Mouse (Mus musculus): ENCODE measurements at regions not wholly inside any gene's neighbourhood (a gene's known extent, or its start where the extent isn't known, plus 50 kb on each side); places are given as distances from the start of the nearest gene placed in this dataset.

DNA sequence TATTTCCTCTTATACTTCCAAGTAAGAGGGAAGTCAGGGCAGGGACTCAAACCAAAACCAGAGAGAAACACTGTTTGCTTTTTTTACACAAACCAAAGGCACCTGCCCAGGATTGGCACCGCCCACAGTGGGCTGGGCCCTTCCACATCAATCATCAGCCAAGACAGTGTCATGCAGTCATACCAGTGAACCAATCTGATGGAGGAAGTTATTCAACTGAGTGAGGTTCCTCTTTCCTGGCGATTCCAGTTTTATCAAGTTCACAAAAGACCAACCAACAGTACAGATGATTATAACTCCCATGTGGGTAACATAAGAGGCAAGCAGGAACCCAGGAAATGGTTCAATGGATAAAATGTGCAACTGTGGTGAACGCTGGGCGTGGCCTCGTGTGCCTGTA is 254.6 kb upstream of the Hs6st1 start:
- Histone ChIP-seq H3K4me3 (ENCODE audit: low read depth, low read length) (no peak overlapping the region), H3K36me3 (ENCODE audit: control insufficient read depth, insufficient read depth, low read length, poor library complexity, severe bottlenecking) (no peaks in the 10 kb centered on the region)
- TF ChIP-seq POLR2A (IDR thresholded peaks at IDR 0.05; ENCODE audit: insufficient read depth, low read length) (no peak), CTCF (IDR thresholded peaks at IDR 0.05; ENCODE audit: low read depth, low read length) (no peak), EP300 (IDR thresholded peaks at IDR 0.05; ENCODE audit: insufficient read depth, low read depth, low read length) (no peak)

DNA sequence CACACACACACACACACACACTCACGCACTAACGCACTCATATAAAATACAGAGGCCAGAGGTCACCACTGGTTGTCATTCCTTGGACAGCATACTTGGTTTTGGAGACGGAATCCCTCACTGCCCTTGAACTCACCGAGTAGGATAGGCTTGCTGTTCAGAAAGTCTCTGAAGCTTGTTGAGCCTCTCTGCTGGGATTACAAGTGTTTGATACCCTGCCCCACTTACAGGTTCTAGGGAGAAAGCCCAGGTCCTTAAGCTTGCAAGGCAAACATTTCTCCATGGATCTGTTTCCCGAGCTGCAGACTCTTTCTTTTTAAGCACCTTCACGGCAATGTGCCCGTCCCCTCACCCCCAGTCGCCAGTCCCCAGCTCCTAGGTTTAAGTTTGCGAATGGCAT is 254.0 kb upstream of the Hs6st1 start:
- Histone ChIP-seq H3K4me3 (ENCODE audit: low read depth, low read length) (no peak overlapping the region), H3K9ac (ENCODE audit: low read depth, poor library complexity, severe bottlenecking) (no peak overlapping the region), H3K36me3 (ENCODE audit: control insufficient read depth, insufficient read depth, low read length, poor library complexity, severe bottlenecking) (no peaks in the 10 kb centered on the region), H3K4me1 (ENCODE audit: control insufficient read depth, insufficient read depth, low read length) (peaks cover 6% of the 10 kb centered on the region), H3K27me3 (ENCODE audit: control insufficient read depth, insufficient read depth, low read length, poor library complexity, severe bottlenecking) (no peaks in the 10 kb centered on the region), H3K27ac (ENCODE audit: insufficient read depth, low read length) (no peak overlapping the region), H3K9me3 (replicated peaks; ENCODE audit: control insufficient read depth, insufficient read depth, low read length, poor library complexity, severe bottlenecking) (no peaks in the 10 kb centered on the region)
- TF ChIP-seq POLR2A (IDR thresholded peaks at IDR 0.05; ENCODE audit: insufficient read depth, low read length), result no peak
- no peak for TF ChIP-seq EP300 (IDR thresholded peaks at IDR 0.05; ENCODE audit: insufficient read depth, low read depth, low read length)
- no peak for TF ChIP-seq CTCF (IDR thresholded peaks at IDR 0.05; ENCODE audit: low read depth, low read length)

More for the DNA sequence above, 254.6 kb upstream of the Hs6st1 start:
- Histone ChIP-seq H3K27ac (ENCODE audit: insufficient read depth, low read length) (no peak overlapping the region), H3K4me1 (ENCODE audit: control insufficient read depth, insufficient read depth, low read length) (peaks cover 6% of the 10 kb centered on the region), H3K27me3 (ENCODE audit: control insufficient read depth, insufficient read depth, low read length, poor library complexity, severe bottlenecking) (no peaks in the 10 kb centered on the region), H3K9me3 (replicated peaks; ENCODE audit: control insufficient read depth, insufficient read depth, low read length, poor library complexity, severe bottlenecking) (no peaks in the 10 kb centered on the region), H3K9ac (ENCODE audit: low read depth, poor library complexity, severe bottlenecking) (no peak overlapping the region)

DNA sequence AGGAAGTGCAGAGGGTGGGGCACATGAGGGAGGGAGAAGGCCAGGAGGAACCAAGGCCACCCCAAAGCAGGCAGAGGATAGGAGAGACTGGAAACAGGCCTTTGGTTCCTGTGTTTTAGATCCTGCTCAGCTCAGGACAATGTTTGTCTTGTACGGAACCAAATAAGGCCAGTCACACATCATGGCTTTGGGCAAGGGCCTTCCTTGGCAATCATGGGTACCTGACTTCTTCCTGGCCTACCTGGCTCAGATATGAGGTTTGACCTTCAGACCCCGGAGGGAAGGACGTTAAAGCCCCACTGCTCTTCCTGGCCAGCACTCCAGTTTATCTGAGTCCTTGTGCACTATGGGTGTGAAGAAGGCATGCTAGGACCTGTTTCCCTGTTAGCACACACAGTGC is 253.4 kb upstream of the Hs6st1 start:
- Histone ChIP-seq H3K27ac (ENCODE audit: insufficient read depth, low read length) (no peak overlapping the region), H3K9me3 (replicated peaks; ENCODE audit: control insufficient read depth, insufficient read depth, low read length, poor library complexity, severe bottlenecking) (no peaks in the 10 kb centered on the region), H3K36me3 (ENCODE audit: control insufficient read depth, insufficient read depth, low read length, poor library complexity, severe bottlenecking) (no peaks in the 10 kb centered on the region), H3K4me3 (ENCODE audit: low read depth, low read length) (no peak overlapping the region), H3K4me1 (ENCODE audit: control insufficient read depth, insufficient read depth, low read length) (peaks cover 6% of the 10 kb centered on the region), H3K27me3 (ENCODE audit: control insufficient read depth, insufficient read depth, low read length, poor library complexity, severe bottlenecking) (no peaks in the 10 kb centered on the region), H3K9ac (ENCODE audit: low read depth, poor library complexity, severe bottlenecking) (no peak overlapping the region)
- no peak for TF ChIP-seq EP300 (IDR thresholded peaks at IDR 0.05; ENCODE audit: insufficient read depth, low read depth, low read length)
- TF ChIP-seq POLR2A (IDR thresholded peaks at IDR 0.05; ENCODE audit: insufficient read depth, low read length), result no peak
- no peak for TF ChIP-seq CTCF (IDR thresholded peaks at IDR 0.05; ENCODE audit: low read depth, low read length)

DNA sequence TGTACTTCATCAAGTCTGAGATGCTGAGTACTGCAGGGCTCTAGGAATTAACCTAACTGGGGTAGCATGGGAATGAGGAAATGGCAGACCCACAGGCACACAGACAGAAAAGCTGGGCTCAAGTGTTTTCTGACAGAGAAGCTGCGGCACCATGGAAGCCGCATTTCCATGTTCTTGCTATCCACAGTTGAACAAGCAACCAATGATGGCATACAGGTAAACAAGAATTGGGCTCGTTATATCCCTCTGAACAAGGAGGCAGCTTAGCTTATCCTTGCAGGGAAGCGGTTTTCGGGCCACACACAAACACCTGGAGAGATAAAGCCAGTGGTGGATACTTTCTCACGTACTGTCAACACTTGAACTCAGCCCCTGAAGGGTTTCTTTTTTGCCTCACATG is 246.4 kb upstream of the Hs6st1 start:
- no peak overlapping the region for H3K9ac ChIP-seq (ENCODE audit: low read depth, poor library complexity, severe bottlenecking)
- H3K4me1 ChIP-seq (ENCODE audit: control insufficient read depth, insufficient read depth, low read length), result peaks cover 5% of the 10 kb centered on the region
- no peak overlapping the region for H3K4me3 ChIP-seq (ENCODE audit: low read depth, low read length)
- H3K27me3 ChIP-seq (ENCODE audit: control insufficient read depth, insufficient read depth, low read length, poor library complexity, severe bottlenecking), result no peaks in the 10 kb centered on the region
- no peak for TF ChIP-seq CTCF (IDR thresholded peaks at IDR 0.05; ENCODE audit: low read depth, low read length)
- no peak for TF ChIP-seq EP300 (IDR thresholded peaks at IDR 0.05; ENCODE audit: insufficient read depth, low read depth, low read length)
- no peak for TF ChIP-seq POLR2A (IDR thresholded peaks at IDR 0.05; ENCODE audit: insufficient read depth, low read length)
- H3K36me3 ChIP-seq (ENCODE audit: control insufficient read depth, insufficient read depth, low read length, poor library complexity, severe bottlenecking), result no peaks in the 10 kb centered on the region
- no peaks in the 10 kb centered on the region for H3K9me3 ChIP-seq (replicated peaks; ENCODE audit: control insufficient read depth, insufficient read depth, low read length, poor library complexity, severe bottlenecking)
- H3K27ac ChIP-seq (ENCODE audit: insufficient read depth, low read length), result no peak overlapping the region

DNA sequence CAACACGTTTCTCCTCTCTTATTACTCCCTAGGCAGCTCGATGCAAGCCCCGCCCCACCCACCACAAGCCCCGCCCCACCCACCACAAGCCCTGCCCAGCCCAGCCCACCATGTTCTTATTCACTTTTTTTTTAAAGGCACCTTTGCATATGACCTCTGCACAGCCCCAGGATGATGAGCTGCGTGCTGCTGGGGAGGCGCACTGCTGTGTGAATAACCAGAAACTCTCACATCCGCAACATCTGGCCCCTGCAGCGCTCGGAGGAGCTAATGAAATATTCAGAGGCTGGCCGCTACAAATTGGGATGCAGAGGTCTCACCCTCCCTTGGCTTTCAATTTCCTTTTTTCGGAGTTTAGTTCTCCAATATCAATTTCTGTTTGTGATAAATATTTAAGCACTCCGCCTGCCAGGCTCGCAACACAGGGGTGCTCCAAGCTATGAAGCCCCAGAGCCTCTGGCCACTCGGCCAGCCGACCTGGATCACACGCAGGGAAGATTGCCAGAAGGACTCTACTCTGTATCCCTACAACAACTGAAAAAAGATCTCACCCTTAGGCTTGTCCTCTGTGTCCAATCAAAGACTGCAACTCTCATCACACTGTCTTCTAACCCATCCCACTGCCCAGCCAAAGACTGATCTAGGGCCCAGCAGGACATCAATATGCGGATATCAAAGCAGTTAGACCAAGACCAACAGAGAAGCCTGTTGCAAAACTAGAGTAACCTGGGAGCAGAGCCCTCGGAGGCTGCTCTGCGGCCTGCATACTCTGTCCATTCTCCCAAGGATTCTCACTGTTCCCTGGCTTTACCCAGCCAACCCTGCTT is 245.6 kb upstream of the Hs6st1 start:
- Histone ChIP-seq H3K9me3 (replicated peaks; ENCODE audit: control insufficient read depth, insufficient read depth, low read length, poor library complexity, severe bottlenecking) (no peaks in the 10 kb centered on the region), H3K4me3 (ENCODE audit: low read depth, low read length) (no peak overlapping the region), H3K36me3 (ENCODE audit: control insufficient read depth, insufficient read depth, low read length, poor library complexity, severe bottlenecking) (no peaks in the 10 kb centered on the region), H3K27ac (ENCODE audit: insufficient read depth, low read length) (no peak overlapping the region), H3K9ac (ENCODE audit: low read depth, poor library complexity, severe bottlenecking) (no peak overlapping the region), H3K27me3 (ENCODE audit: control insufficient read depth, insufficient read depth, low read length, poor library complexity, severe bottlenecking) (no peaks in the 10 kb centered on the region), H3K4me1 (ENCODE audit: control insufficient read depth, insufficient read depth, low read length) (peaks cover 5% of the 10 kb centered on the region)
- no peak for TF ChIP-seq CTCF (IDR thresholded peaks at IDR 0.05; ENCODE audit: low read depth, low read length)
- peak; percentile 87 for TF ChIP-seq EP300 (IDR thresholded peaks at IDR 0.05; ENCODE audit: insufficient read depth, low read depth, low read length)
- TF ChIP-seq POLR2A (IDR thresholded peaks at IDR 0.05; ENCODE audit: insufficient read depth, low read length), result no peak

DNA sequence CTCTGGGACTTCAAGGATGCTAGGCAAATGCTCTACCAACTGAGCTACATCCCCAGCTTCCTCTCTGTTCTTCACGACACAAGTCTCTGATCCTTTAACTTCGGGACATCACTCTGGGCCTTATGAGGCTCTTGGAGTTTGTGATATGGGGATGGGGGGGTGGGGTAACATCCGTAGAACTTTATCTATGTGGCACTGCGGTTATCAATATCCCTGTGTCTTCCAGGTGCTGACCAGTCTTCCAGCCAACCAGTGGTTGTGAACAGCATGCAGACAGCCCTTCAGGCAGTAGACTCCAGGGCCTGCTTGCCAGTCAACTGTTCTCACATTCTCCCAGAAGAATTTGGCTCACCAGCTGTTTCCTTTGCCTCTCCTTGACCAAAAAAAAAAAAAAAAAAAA is 244.7 kb upstream of the Hs6st1 start:
- no peak overlapping the region for H3K4me3 ChIP-seq (ENCODE audit: low read depth, low read length)
- peaks cover 5% of the 10 kb centered on the region for H3K4me1 ChIP-seq (ENCODE audit: control insufficient read depth, insufficient read depth, low read length)
- H3K9me3 ChIP-seq (replicated peaks; ENCODE audit: control insufficient read depth, insufficient read depth, low read length, poor library complexity, severe bottlenecking), result no peaks in the 10 kb centered on the region
- no peak overlapping the region for H3K27ac ChIP-seq (ENCODE audit: insufficient read depth, low read length)
- H3K36me3 ChIP-seq (ENCODE audit: control insufficient read depth, insufficient read depth, low read length, poor library complexity, severe bottlenecking), result no peaks in the 10 kb centered on the region
- H3K9ac ChIP-seq (ENCODE audit: low read depth, poor library complexity, severe bottlenecking), result no peak overlapping the region
- no peak for TF ChIP-seq EP300 (IDR thresholded peaks at IDR 0.05; ENCODE audit: insufficient read depth, low read depth, low read length)
- TF ChIP-seq CTCF (IDR thresholded peaks at IDR 0.05; ENCODE audit: low read depth, low read length), result no peak
- TF ChIP-seq POLR2A (IDR thresholded peaks at IDR 0.05; ENCODE audit: insufficient read depth, low read length), result no peak
- no peaks in the 10 kb centered on the region for H3K27me3 ChIP-seq (ENCODE audit: control insufficient read depth, insufficient read depth, low read length, poor library complexity, severe bottlenecking)

Data from ES-Bruce4 (cell line).